Mouse (Mus musculus) skeletal muscle tissue, adult 2 months (tissue): ENCODE results near the gene Neurl1b.

Source experiments
- DNase-seq: peaks from one replicate; pipeline ENCODE4 v3.0.0-alpha.2; 2012; ENCODE audit warnings: low read depth, low spot score

Gene Neurl1b

DNA sequence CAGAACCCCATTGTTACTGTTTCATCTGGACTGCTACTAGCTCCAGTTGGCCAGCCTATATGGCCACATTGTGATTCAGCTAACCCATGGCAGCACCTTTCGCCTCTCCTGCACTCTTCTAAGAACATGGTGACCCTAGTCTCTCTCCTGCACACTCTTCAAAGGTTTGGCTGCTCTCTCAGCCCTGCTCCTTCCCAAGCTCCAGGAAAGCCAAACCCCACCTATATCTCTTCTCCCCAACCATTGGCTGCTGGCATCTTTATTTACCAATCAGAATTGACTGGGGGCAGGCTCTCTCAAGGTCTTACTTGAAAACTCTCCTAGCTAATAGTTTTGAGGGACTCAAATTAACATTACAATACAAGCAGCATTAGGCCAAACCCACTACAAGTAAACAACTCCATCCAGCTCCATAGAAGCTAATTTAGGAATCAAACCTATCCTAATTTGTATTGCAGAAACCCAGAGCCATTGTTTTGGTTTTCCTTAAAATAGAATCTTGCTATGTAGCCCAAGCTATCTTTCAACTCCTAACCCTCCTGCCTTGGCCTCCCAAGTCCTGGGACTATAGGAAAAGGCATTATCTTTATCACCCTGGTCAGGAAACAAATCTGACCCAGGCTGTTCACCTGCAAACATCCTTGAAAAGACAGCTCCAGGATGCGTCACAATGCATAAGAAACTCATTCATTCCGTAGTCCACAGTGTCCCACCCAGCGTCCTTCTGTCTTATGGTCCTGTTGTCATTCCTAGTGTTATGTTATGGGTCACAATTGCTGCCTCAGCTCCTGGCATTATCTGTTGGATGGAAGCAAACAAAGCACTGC is 80.2 kb downstream of the Neurl1b start:
- no peak for DNase-seq
